In the genomic region with DNA sequence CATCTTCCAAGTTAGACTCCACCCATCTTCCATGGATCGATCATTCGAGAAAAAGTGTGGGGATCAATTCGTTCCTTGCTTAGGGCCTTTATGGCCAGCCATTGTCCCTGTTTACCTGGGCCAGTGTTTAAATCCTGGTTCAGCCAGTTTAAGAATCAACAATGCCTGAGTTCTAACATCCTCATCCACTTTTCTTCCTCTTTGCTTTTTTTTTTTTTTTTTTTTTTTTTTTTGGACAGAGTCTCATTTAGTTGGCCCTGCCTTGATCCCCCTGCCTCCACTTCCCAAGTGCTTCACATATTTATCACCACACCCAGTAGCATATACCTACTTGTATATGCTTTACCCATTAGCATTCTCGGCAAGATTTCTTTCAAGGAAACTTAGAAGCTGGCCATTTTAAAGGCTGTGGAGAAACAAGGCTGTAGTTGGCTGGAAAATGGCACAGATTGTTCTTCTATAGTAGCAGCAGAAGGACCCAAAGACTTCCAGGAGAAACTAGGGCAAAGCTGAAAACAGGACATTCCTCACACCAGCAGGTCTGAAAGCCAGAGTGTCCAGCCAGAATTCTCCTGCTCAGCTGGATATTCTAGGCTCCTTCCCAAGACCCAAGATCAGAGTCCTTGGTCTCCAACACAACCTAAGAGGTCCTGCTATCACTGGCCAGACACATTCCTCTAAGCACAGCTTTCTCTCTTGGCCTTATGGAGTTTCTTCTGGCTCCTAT, we compare ENCODE assay signal across 31 mouse cellular contexts. TPM values are rescaled to one million over a fixed set of nuclear protein-coding genes. Genes with fewer than 3 reads are reported as not detected.
A peak's percentile ranks its signal among the peaks of the same experiment; 100 is the strongest.
DNase-seq lines count a peak whose midpoint lies in the region; ATAC-seq and TF ChIP-seq lines count a peak whose summit lies in the region.
"Had no signal": no experiment of that assay in that cellular context is flagged by ENCODE, and none has a peak within 500 bp of the region (broad histone marks: within the 10 kb centered on the region; RNA-seq: fewer than 3 reads in every experiment).

No protein-coding gene starts in this region.

- no peak for DNase-seq in frontal cortex, postnatal 25 days (ENCODE audit: low spot score in 2 of 2)
- peak; percentile 50 for DNase-seq in adipocyte (ENCODE audit: low spot score)
- DNase-seq in cerebellum, adult 2 months: peak; percentile 71 to 89
- peak; percentile 68 to 74 for DNase-seq in cerebellum, postnatal 25 days
- DNase-seq in heart, postnatal 14 days: no peak
- DNase-seq in spleen, postnatal 4 days (ENCODE audit: low spot score in 2 of 2): no peak
- no peak for DNase-seq in spleen, postnatal 10 days (ENCODE audit: low spot score in 2 of 2)
- DNase-seq: adrenal gland, postnatal 10 days; forebrain, postnatal 0 days; gastrocnemius, postnatal 36 days; kidney, adult 8-10 months; kidney, postnatal 14 days; layer of hippocampus, postnatal 36 days; lung, postnatal 10 days; right cerebral cortex, postnatal 4 days; thymus, adult 2 months had no signal

- intact Hi-C loops in heart, postnatal 14 days (cut with DNase I): no loop called here

- H3K4me1 ChIP-seq in cerebellum, adult 2 months (ENCODE audit: control insufficient read depth, insufficient read depth, low read length): peaks cover 29% of the 10 kb centered on the region
- H3K4me1 ChIP-seq: intestine, embryonic 15.5 days had no signal

- ATAC-seq in frontal cortex, adult (ENCODE audit: low TSS enrichment): peak; percentile 43; the same call in 1 of the 2 replicates
- ATAC-seq: CD4-positive, CD25-positive, alpha-beta regulatory T cell, adult 4 months; forebrain, postnatal 0 days; intestine, embryonic 15.5 days; Patski had no signal

- TF ChIP-seq CTCF in cerebellum, adult 2 months (IDR thresholded peaks at IDR 0.05; ENCODE audit: borderline replicate concordance, insufficient read depth, low read depth, low read length): no peak

- no peaks in the 10 kb centered on the region for H3K27me3 ChIP-seq in cerebellum, adult 2 months (ENCODE audit: control insufficient read depth, insufficient read depth, low read length)

- no peak overlapping the region for H3K4me3 ChIP-seq in cerebellum, adult 2 months (replicated peaks; ENCODE audit: insufficient read depth, low read depth, low read length)
- H3K4me3 ChIP-seq: embryonic facial prominence, embryonic 15.5 days; hindbrain, embryonic 15.5 days; intestine, embryonic 15.5 days; midbrain, embryonic 12.5 days had no signal

- H3K27ac ChIP-seq in cerebellum, adult 2 months (ENCODE audit: insufficient read depth, low read length): peak overlapping the region; percentile 42; the same call in 1 of the 2 replicates
- H3K27ac ChIP-seq: embryonic facial prominence, embryonic 15.5 days; hindbrain, embryonic 15.5 days; intestine, embryonic 15.5 days; midbrain, embryonic 12.5 days had no signal

- WGBS in cerebellum, adult 2 months: 70% methylated on average over 4 of the region's 4 CpGs

- no peak for TF ChIP-seq POLR2A in cerebellum, adult 2 months (IDR thresholded peaks at IDR 0.05; ENCODE audit: borderline replicate concordance, insufficient read depth, low read length)

RNA-seq across cellular contexts. Expression of a gene that starts 2.6 kb away (rescaled TPM):
- 4.1 and 4.8 TPM in 2 replicates for polyA plus RNA-seq in cerebellum, adult 2 months (2012; rRNA removed)
- total RNA-seq in heart, postnatal 14 days (2021): 1 to 10 TPM; 5.8 to 7.3 TPM
- polyA plus RNA-seq: Patski had no signal

RNA-seq across cellular contexts. Expression of a gene that starts 11.6 kb away (rescaled TPM):
- not detected in 2 replicates for polyA plus RNA-seq in cerebellum, adult 2 months (2012; rRNA removed)
- total RNA-seq in heart, postnatal 14 days (2021): not detected
- total RNA-seq: adrenal gland, postnatal 10 days; forebrain, postnatal 0 days; gastrocnemius, adult 18-20 months; gastrocnemius, postnatal 36 days; heart, adult 8-10 months; layer of hippocampus, adult 18-20 months; layer of hippocampus, postnatal 36 days; left cerebral cortex, postnatal 10 days; liver, adult 2 months; neutrophil, adult 5-6 weeks had no signal
- polyA plus RNA-seq: brain, embryonic 14.5 days; CD4-positive, CD25-positive, alpha-beta regulatory T cell, adult 4 months; forebrain, postnatal 0 days; heart, embryonic 14.5 days; hindbrain, embryonic 15.5 days; liver, adult 2 months; midbrain, embryonic 12.5 days; Patski had no signal

Comparison
In these comparisons a context has a peak if more than half of its experiments do, and no peak if none do; other contexts are left out.
1. DNase-seq: peak in adipocyte (single experiment), cerebellum, adult 2 months (2 of 2) and cerebellum, postnatal 25 days (2 of 2); none in frontal cortex, postnatal 25 days (0 of 2), heart, postnatal 14 days (0 of 2), spleen, postnatal 4 days (0 of 2) and spleen, postnatal 10 days (0 of 2).